Mouse (Mus musculus) lung, embryonic 15.5 days (tissue): ENCODE results near the gene Zwilch. TPM values are rescaled to one million over a fixed set of nuclear protein-coding genes. Genes with fewer than 3 reads are reported as not detected.
"Not testable (repeated sequence)": the region's sequence is repeated elsewhere in the genome, so short reads cannot be mapped to it uniquely, and the experiment has no call there.

ENCODE experiments used
- ATAC-seq: fragments of 200-750 bp; cut with Nextera tagmentation; 2 replicates; pipeline ENCODE4 v1.8.0; 2017; ENCODE audit warnings: moderate number of reproducible peaks, borderline replicate concordance; ENCODE audit not compliant: low FRiP score, low TSS enrichment; ENCODE audit errors: extremely low read depth
- H3K27ac ChIP-seq: fragments of 300-500 bp; sonication (generic); 2 replicates; pipeline ENCODE4 v1.5.1; 2015; ENCODE audit warnings: moderate library complexity, mild to moderate bottlenecking, inconsistent platforms
- H3K27me3 ChIP-seq: fragments of 300-500 bp; sonication (generic); 2 replicates; pipeline ENCODE4 v1.6.1; 2015; ENCODE audit warnings: inconsistent platforms
- H3K36me3 ChIP-seq: fragments of 300-500 bp; sonication (generic); 2 replicates; pipeline ENCODE4 v1.6.1; 2015; ENCODE audit warnings: inconsistent platforms
- H3K4me1 ChIP-seq: fragments of 300-500 bp; sonication (generic); 2 replicates; pipeline ENCODE4 v1.6.1; 2015; ENCODE audit warnings: inconsistent platforms
- H3K4me2 ChIP-seq: fragments of 300-500 bp; sonication (generic); 2 replicates; pipeline ENCODE4 v1.6.1; 2015; ENCODE audit warnings: inconsistent platforms, mild to moderate bottlenecking, moderate library complexity
- H3K4me3 ChIP-seq: fragments of 300-500 bp; sonication (generic); 2 replicates; pipeline ENCODE4 v1.5.1; 2015; ENCODE audit warnings: mild to moderate bottlenecking, inconsistent platforms
- H3K9ac ChIP-seq: fragments of 300-500 bp; sonication (generic); 2 replicates; pipeline ENCODE4 v1.6.1; 2015; ENCODE audit warnings: inconsistent platforms
- H3K9me3 ChIP-seq: fragments of 300-500 bp; sonication (generic); 2 replicates; pipeline ENCODE4 v1.6.1; 2016; ENCODE audit warnings: inconsistent platforms
- WGBS: fragments of 180-500 bp; shearing (Covaris S2); methylation state at CpG from one replicate; pipeline ENCODE4 v1.1.7; 2015; 5-methylcytosine and 5-hydroxymethylcytosine counted together
- polyA plus RNA-seq: library from polyadenylated mRNA; unstranded; fragments of >200 nt; fragmentation: Nextera tagmentation; extraction: Ambion mirVana; gene quantifications from 2 replicates; pipeline ENCODE4 v1.2.1, GENCODE M21; 2015

Gene Zwilch
- polyA plus RNA-seq, 1 experiment from 2014 or later, result 26.3 TPM

GRCm38 (mm10) chr9:64178610-64178973 is 5.7 kb upstream of the Zwilch start:
- H3K27ac ChIP-seq, result peak overlapping the region; percentile 84
- peak; percentile 63; the same call in 1 of the 2 replicates for ATAC-seq
- H3K9ac ChIP-seq, result 0 out of 2 replicates have a peak overlapping the region, but pooled peaks have one; percentile 10
- H3K36me3 ChIP-seq, result peaks cover 70% of the 10 kb centered on the region
- H3K4me1 ChIP-seq, result peaks cover 19% of the 10 kb centered on the region
- WGBS, result 33% methylated on average over 3 of the region's 3 CpGs
- peak overlapping the region; percentile 60 for H3K4me2 ChIP-seq
- no peaks in the 10 kb centered on the region for H3K9me3 ChIP-seq
- peak overlapping the region; percentile 65 for H3K4me3 ChIP-seq
- H3K27me3 ChIP-seq, result no peaks in the 10 kb centered on the region

- peaks cover 33% of the 10 kb centered on the region for H3K4me1 ChIP-seq
- H3K4me2 ChIP-seq, result no peak overlapping the region
- H3K4me3 ChIP-seq, result no peak overlapping the region
- peaks cover 45% of the 10 kb centered on the region for H3K36me3 ChIP-seq
- H3K27ac ChIP-seq, result no peak overlapping the region
- H3K27me3 ChIP-seq, result no peaks in the 10 kb centered on the region
- H3K9ac ChIP-seq, result no peak overlapping the region
- 82% methylated on average over 11 of the region's 11 CpGs for WGBS
- no peaks in the 10 kb centered on the region for H3K9me3 ChIP-seq
- ATAC-seq, result no peak
Observed at GRCm38 (mm10) chr9:64175378-64175777, 2.5 kb upstream of the Zwilch start.

- Histone ChIP-seq H3K4me3 (peak overlapping the region; percentile 86), H3K27ac (no peak overlapping the region), H3K36me3 (peaks cover 42% of the 10 kb centered on the region), H3K27me3 (no peaks in the 10 kb centered on the region), H3K9me3 (no peaks in the 10 kb centered on the region), H3K4me1 (peaks cover 28% of the 10 kb centered on the region), H3K9ac (no peak overlapping the region), H3K4me2 (peak overlapping the region; percentile 64)
- no peak for ATAC-seq
- 57% methylated on average over 8 of the region's 8 CpGs for WGBS
Observed at GRCm38 (mm10) chr9:64174766-64175165, 1.9 kb upstream of the Zwilch start.

GRCm38 (mm10) chr9:64174341-64174740 is 1.4 kb upstream of the Zwilch start:
- Histone ChIP-seq H3K27ac (no peak overlapping the region), H3K4me3 (peak overlapping the region; percentile 86), H3K36me3 (peaks cover 42% of the 10 kb centered on the region)

GRCm38 (mm10) chr9:64173666-64174220 is 839 bp upstream of the Zwilch start:
- Histone ChIP-seq H3K9ac (peak overlapping the region; percentile 89), H3K4me2 (peak overlapping the region; percentile 64), H3K27ac (peak overlapping the region; percentile 98; the same call in 1 of the 2 replicates), H3K36me3 (peaks cover 41% of the 10 kb centered on the region), H3K4me3 (peak overlapping the region; percentile 86), H3K9me3 (no peaks in the 10 kb centered on the region), H3K4me1 (peaks cover 24% of the 10 kb centered on the region), H3K27me3 (no peaks in the 10 kb centered on the region)
- ATAC-seq, result no peak
- under 1% methylated on average over 16 of the region's 16 CpGs for WGBS

More at GRCm38 (mm10) chr9:64174341-64174740, 1.4 kb upstream of the Zwilch start:
- Histone ChIP-seq H3K9me3 (no peaks in the 10 kb centered on the region), H3K9ac (peak overlapping the region; percentile 89), H3K4me2 (peak overlapping the region; percentile 64), H3K4me1 (peaks cover 24% of the 10 kb centered on the region), H3K27me3 (no peaks in the 10 kb centered on the region)
- ATAC-seq, result no peak

- WGBS, result 2% methylated on average over 18 of the region's 18 CpGs
Observed at GRCm38 (mm10) chr9:64172145-64172815, 624 bp downstream of the Zwilch start.

GRCm38 (mm10) chr9:64169967-64170366 is 2.9 kb downstream of the Zwilch start:
- H3K9ac ChIP-seq, H3K4me2 ChIP-seq, H3K4me3 ChIP-seq, H3K27ac ChIP-seq, H3K27me3 ChIP-seq, H3K9me3 ChIP-seq, ATAC-seq: not testable (repeated sequence)
- Histone ChIP-seq H3K36me3 (peaks cover 15% of the 10 kb centered on the region), H3K4me1 (peaks cover 22% of the 10 kb centered on the region)
- WGBS, result 95% methylated on average over 3 of the region's 3 CpGs

More at GRCm38 (mm10) chr9:64172145-64172815, 624 bp downstream of the Zwilch start:
- H3K4me3 ChIP-seq, result peak overlapping the region; percentile 86
- peaks cover 24% of the 10 kb centered on the region for H3K4me1 ChIP-seq
- peak overlapping the region; percentile 89 for H3K9ac ChIP-seq
- peak overlapping the region; percentile 98 for H3K27ac ChIP-seq
- peak overlapping the region; percentile 64 for H3K4me2 ChIP-seq
- no peaks in the 10 kb centered on the region for H3K27me3 ChIP-seq
- peaks cover 35% of the 10 kb centered on the region for H3K36me3 ChIP-seq
- ATAC-seq, result peak; percentile 40; the same call in 1 of the 2 replicates
- H3K9me3 ChIP-seq, result no peaks in the 10 kb centered on the region

- H3K36me3 ChIP-seq, result peaks cover 64% of the 10 kb centered on the region
- no peak for ATAC-seq
- WGBS, result 91% methylated on average over 5 of the region's 5 CpGs
- no peak overlapping the region for H3K27ac ChIP-seq
- no peak overlapping the region for H3K9ac ChIP-seq
- H3K4me2 ChIP-seq, result no peak overlapping the region
- no peaks in the 10 kb centered on the region for H3K27me3 ChIP-seq
- no peaks in the 10 kb centered on the region for H3K9me3 ChIP-seq
- H3K4me3 ChIP-seq, result no peak overlapping the region
- no peaks in the 10 kb centered on the region for H3K4me1 ChIP-seq
Observed at GRCm38 (mm10) chr9:64160471-64160870, 12.4 kb downstream of the Zwilch start.

- H3K36me3 ChIP-seq, result peaks cover 71% of the 10 kb centered on the region
- H3K4me1 ChIP-seq, result no peaks in the 10 kb centered on the region
- H3K27ac ChIP-seq, result no peak overlapping the region
- H3K9me3 ChIP-seq, result no peaks in the 10 kb centered on the region
- 93% methylated on average over 1 of the region's 1 CpGs for WGBS
- H3K27me3 ChIP-seq, result no peaks in the 10 kb centered on the region
- no peak for ATAC-seq
- H3K4me2 ChIP-seq, result no peak overlapping the region
- no peak overlapping the region for H3K4me3 ChIP-seq
- no peak overlapping the region for H3K9ac ChIP-seq
Observed at GRCm38 (mm10) chr9:64156641-64157040, 16.3 kb downstream of the Zwilch start.

GRCm38 (mm10) chr9:64139879-64140278 is 33.0 kb downstream of the Zwilch start:
- H3K4me1 ChIP-seq, result no peaks in the 10 kb centered on the region
- no peaks in the 10 kb centered on the region for H3K9me3 ChIP-seq
- no peak overlapping the region for H3K27ac ChIP-seq
- ATAC-seq, result no peak
- no peak overlapping the region for H3K4me2 ChIP-seq
- no peaks in the 10 kb centered on the region for H3K27me3 ChIP-seq
- peaks cover 48% of the 10 kb centered on the region for H3K36me3 ChIP-seq
- H3K4me3 ChIP-seq, result no peak overlapping the region
- H3K9ac ChIP-seq, result no peak overlapping the region
- 81% methylated on average over 9 of the region's 9 CpGs for WGBS

- not testable (repeated sequence) for ATAC-seq, H3K27me3 ChIP-seq, H3K4me1 ChIP-seq, H3K27ac ChIP-seq, H3K4me2 ChIP-seq, H3K9ac ChIP-seq, H3K9me3 ChIP-seq, H3K4me3 ChIP-seq
- 3% methylated on average over 6 of the region's 6 CpGs for WGBS
- peaks cover 41% of the 10 kb centered on the region for H3K36me3 ChIP-seq
Observed at GRCm38 (mm10) chr9:64138896-64139295, 34.0 kb downstream of the Zwilch start.

- Histone ChIP-seq H3K9me3 (no peaks in the 10 kb centered on the region), H3K27me3 (no peaks in the 10 kb centered on the region), H3K9ac (no peak overlapping the region), H3K27ac (no peak overlapping the region), H3K4me3 (no peak overlapping the region), H3K4me1 (no peaks in the 10 kb centered on the region), H3K36me3 (peaks cover 4% of the 10 kb centered on the region; the same call in 1 of the 2 replicates), H3K4me2 (no peak overlapping the region)
- WGBS, result 78% methylated on average over 6 of the region's 6 CpGs
- ATAC-seq, result no peak
Observed at GRCm38 (mm10) chr9:64131623-64132022, 41.3 kb downstream of the Zwilch start.
